28 mouse cellular contexts compared by ENCODE assay signal in the genomic region with DNA sequence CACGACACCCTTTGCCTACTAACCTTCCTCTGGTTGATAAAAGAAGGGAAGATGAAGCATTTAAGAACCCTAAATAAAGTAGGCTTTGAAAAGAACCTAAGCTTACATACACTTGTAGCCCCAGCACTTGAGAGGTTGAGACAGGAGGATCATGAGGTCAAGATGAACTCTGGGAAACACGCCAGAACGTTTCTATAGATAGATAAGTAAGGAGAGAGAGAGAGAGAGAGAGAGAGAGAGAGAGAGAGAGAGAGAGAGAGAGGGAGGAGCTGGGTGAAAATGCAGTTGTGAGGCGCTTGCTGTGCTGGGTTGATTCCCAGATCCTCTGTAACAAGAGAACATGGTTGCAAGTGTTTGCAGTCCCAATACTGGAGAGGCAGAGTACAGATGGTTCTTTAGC. TPM values are rescaled to one million over a fixed set of nuclear protein-coding genes. Genes with fewer than 3 reads are reported as not detected.
"Had no signal": no experiment of that assay in that cellular context is flagged by ENCODE, and none has a peak within 500 bp of the region (broad histone marks: within the 10 kb centered on the region; RNA-seq: fewer than 3 reads in every experiment).

No protein-coding gene starts in this region.

- ATAC-seq: hindbrain, postnatal 0 days; intestine, embryonic 16.5 days had no signal

- H3K4me3 ChIP-seq: gastrocnemius, adult 2 months; heart, adult 2 months; heart, embryonic 13.5 days; heart, embryonic 15.5 days; hindbrain, embryonic 12.5 days; hindbrain, embryonic 15.5 days; kidney, embryonic 15.5 days; limb, embryonic 12.5 days; limb, embryonic 15.5 days had no signal

- H3K4me2 ChIP-seq: heart, embryonic 11.5 days; heart, embryonic 13.5 days; heart, embryonic 15.5 days; hindbrain, embryonic 12.5 days; hindbrain, embryonic 15.5 days; kidney, embryonic 15.5 days; limb, embryonic 12.5 days; limb, embryonic 15.5 days; liver, embryonic 11.5 days had no signal

- H3K9ac ChIP-seq: heart, embryonic 13.5 days; heart, embryonic 15.5 days; hindbrain, embryonic 12.5 days; hindbrain, embryonic 15.5 days; kidney, embryonic 15.5 days; limb, embryonic 12.5 days; limb, embryonic 15.5 days had no signal

- DNase-seq: gastrocnemius, adult 2 months; gastrocnemius, postnatal 10 days; gastrocnemius, postnatal 25 days; heart, adult 11 months; heart, adult 2 months; heart, postnatal 14 days; heart, postnatal 36 days; kidney, adult 11 months; kidney, adult 2 months; kidney, adult 9 months; kidney, postnatal 14 days; kidney, postnatal 36 days; layer of hippocampus, adult 9-11 months; layer of hippocampus, postnatal 36 days; left cerebral cortex, postnatal 4 days had no signal

- H3K27me3 ChIP-seq: heart, embryonic 15.5 days; hindbrain, embryonic 15.5 days; kidney, embryonic 15.5 days; limb, embryonic 12.5 days; limb, embryonic 15.5 days had no signal

- H3K9me3 ChIP-seq: heart, embryonic 15.5 days; hindbrain, embryonic 12.5 days; hindbrain, embryonic 15.5 days; kidney, embryonic 15.5 days; limb, embryonic 12.5 days; limb, embryonic 15.5 days had no signal

- H3K27ac ChIP-seq: gastrocnemius, adult 2 months; heart, adult 2 months; heart, embryonic 13.5 days; heart, embryonic 15.5 days; hindbrain, embryonic 12.5 days; hindbrain, embryonic 15.5 days; hindbrain, postnatal 0 days; kidney, embryonic 15.5 days; kidney, postnatal 0 days; limb, embryonic 12.5 days; limb, embryonic 15.5 days had no signal

- H3K36me3 ChIP-seq: heart, embryonic 13.5 days; heart, embryonic 15.5 days; hindbrain, embryonic 12.5 days; hindbrain, embryonic 15.5 days; kidney, embryonic 15.5 days; limb, embryonic 12.5 days; limb, embryonic 15.5 days had no signal

RNA-seq across cellular contexts. Expression of gene Olfm1, which starts 46.1 kb away (rescaled TPM):
- total RNA-seq: hematopoietic stem cell, adult 5-6 weeks had no signal
